Mouse (Mus musculus) forebrain, embryonic 13.5 days (tissue): ENCODE data around the gene Ppp6r3. TPM values are rescaled to one million over a fixed set of nuclear protein-coding genes. Genes with fewer than 3 reads are reported as not detected.

Source experiments
- ATAC-seq: fragments of 200-750 bp; cut with Nextera tagmentation; 2 replicates; pipeline ENCODE4 v1.8.0; 2017
- H3K27ac ChIP-seq: fragments of 300-500 bp; sonication (generic); 2 replicates; pipeline ENCODE4 v1.5.1; 2015; ENCODE audit warnings: inconsistent platforms, mild to moderate bottlenecking, moderate library complexity
- H3K27me3 ChIP-seq: fragments of 300-500 bp; sonication (generic); 2 replicates; pipeline ENCODE4 v1.6.1; 2015; ENCODE audit warnings: mild to moderate bottlenecking, inconsistent platforms
- H3K36me3 ChIP-seq: fragments of 300-500 bp; sonication (generic); 2 replicates; pipeline ENCODE4 v1.6.1; 2015; ENCODE audit warnings: mild to moderate bottlenecking, inconsistent platforms; ENCODE audit not compliant: poor library complexity, severe bottlenecking
- H3K4me1 ChIP-seq: fragments of 300-500 bp; sonication (generic); 2 replicates; pipeline ENCODE4 v1.6.1; 2015; ENCODE audit warnings: inconsistent platforms
- H3K4me2 ChIP-seq: fragments of 300-500 bp; sonication (generic); 2 replicates; pipeline ENCODE4 v1.6.1; 2015; ENCODE audit warnings: inconsistent platforms, mild to moderate bottlenecking, moderate library complexity
- H3K4me3 ChIP-seq: fragments of 300-500 bp; sonication (generic); 2 replicates; pipeline ENCODE4 v1.5.1; 2015; ENCODE audit warnings: mild to moderate bottlenecking, inconsistent platforms
- H3K9ac ChIP-seq: fragments of 300-500 bp; sonication (generic); 2 replicates; pipeline ENCODE4 v1.6.1; 2015; ENCODE audit warnings: mild to moderate bottlenecking, inconsistent platforms
- H3K9me3 ChIP-seq: fragments of 300-500 bp; sonication (generic); replicated peaks from 2 replicates; pipeline ENCODE4 v1.6.1; 2016; ENCODE audit warnings: inconsistent platforms
- WGBS: fragments of 180-500 bp; shearing (Covaris S2); methylation state at CpG from one replicate; pipeline ENCODE4 v1.1.7; 2015; 5-methylcytosine and 5-hydroxymethylcytosine counted together
- polyA plus RNA-seq: library from polyadenylated mRNA; unstranded; fragments of >200 nt; fragmentation: Nextera tagmentation; extraction: Ambion mirVana; gene quantifications from 2 replicates; pipeline ENCODE4 v1.2.1, GENCODE M21; 2015

The Ppp6r3 gene
- polyA plus RNA-seq, 1 experiment from 2014 or later, result 64.4 TPM

- peaks cover 3% of the 10 kb centered on the region; the same call in 1 of the 2 replicates for H3K4me1 ChIP-seq
- 94% methylated on average over 3 of the region's 3 CpGs for WGBS
- no peak for ATAC-seq
These were observed 11.2 kb downstream of the Ppp6r3 start for GRCm38 (mm10) chr19:3564309-3564708.

GRCm38 (mm10) chr19:3562752-3563151 lies 12.8 kb downstream of the Ppp6r3 start:
- ATAC-seq, result no peak

More at GRCm38 (mm10) chr19:3564309-3564708, 11.2 kb downstream of the Ppp6r3 start:
- no peak overlapping the region for H3K27ac ChIP-seq
- peaks cover 11% of the 10 kb centered on the region; the same call in 1 of the 2 replicates for H3K36me3 ChIP-seq
- no peaks in the 10 kb centered on the region for H3K27me3 ChIP-seq
- H3K4me2 ChIP-seq, result no peak overlapping the region
- H3K9ac ChIP-seq, result no peak overlapping the region
- peaks cover 7% of the 10 kb centered on the region for H3K9me3 ChIP-seq
- H3K4me3 ChIP-seq, result no peak overlapping the region

GRCm38 (mm10) chr19:3562298-3562697 lies 13.3 kb downstream of the Ppp6r3 start:
- Histone ChIP-seq H3K9me3 (peaks cover 9% of the 10 kb centered on the region), H3K4me2 (no peak overlapping the region), H3K4me1 (no peaks in the 10 kb centered on the region; the same call in 1 of the 2 replicates), H3K4me3 (no peak overlapping the region), H3K27me3 (no peaks in the 10 kb centered on the region), H3K27ac (no peak overlapping the region), H3K9ac (no peak overlapping the region), H3K36me3 (peaks cover 20% of the 10 kb centered on the region; the same call in 1 of the 2 replicates)
- no peak for ATAC-seq
- 97% methylated on average over 2 of the region's 2 CpGs for WGBS

More at GRCm38 (mm10) chr19:3562752-3563151, 12.8 kb downstream of the Ppp6r3 start:
- no peak overlapping the region for H3K27ac ChIP-seq
- no peak overlapping the region for H3K9ac ChIP-seq
- no peak overlapping the region for H3K4me3 ChIP-seq
- WGBS, result 93% methylated on average over 6 of the region's 6 CpGs
- H3K36me3 ChIP-seq, result peaks cover 20% of the 10 kb centered on the region; the same call in 1 of the 2 replicates
- H3K4me1 ChIP-seq, result peaks cover under 1% of the 10 kb centered on the region; the same call in 1 of the 2 replicates
- no peaks in the 10 kb centered on the region for H3K27me3 ChIP-seq
- H3K9me3 ChIP-seq, result peaks cover 9% of the 10 kb centered on the region
- no peak overlapping the region for H3K4me2 ChIP-seq

GRCm38 (mm10) chr19:3556169-3556827 lies 19.3 kb downstream of the Ppp6r3 start:
- ATAC-seq, result no peak
- Histone ChIP-seq H3K9ac (no peak overlapping the region), H3K27me3 (no peaks in the 10 kb centered on the region), H3K4me2 (no peak overlapping the region), H3K4me3 (no peak overlapping the region), H3K9me3 (peaks cover 9% of the 10 kb centered on the region), H3K27ac (no peak overlapping the region), H3K4me1 (no peaks in the 10 kb centered on the region), H3K36me3 (peaks cover 17% of the 10 kb centered on the region; the same call in 1 of the 2 replicates)
- WGBS, result 94% methylated on average over 2 of the region's 2 CpGs

GRCm38 (mm10) chr19:3554785-3555184 lies 20.8 kb downstream of the Ppp6r3 start:
- peaks cover 2% of the 10 kb centered on the region; the same call in 1 of the 2 replicates for H3K9me3 ChIP-seq
- H3K27ac ChIP-seq, result no peak overlapping the region
- peaks cover 11% of the 10 kb centered on the region; the same call in 1 of the 2 replicates for H3K36me3 ChIP-seq
- WGBS, result 96% methylated on average over 8 of the region's 8 CpGs
- no peak overlapping the region for H3K4me2 ChIP-seq
- H3K4me3 ChIP-seq, result no peak overlapping the region
- ATAC-seq, result no peak
- H3K9ac ChIP-seq, result no peak overlapping the region
- no peaks in the 10 kb centered on the region for H3K4me1 ChIP-seq
- H3K27me3 ChIP-seq, result no peaks in the 10 kb centered on the region

- no peaks in the 10 kb centered on the region for H3K9me3 ChIP-seq
- no peak for ATAC-seq
- WGBS, result 81% methylated on average over 4 of the region's 4 CpGs
- no peak overlapping the region for H3K4me2 ChIP-seq
- H3K27ac ChIP-seq, result no peak overlapping the region
- H3K27me3 ChIP-seq, result no peaks in the 10 kb centered on the region
- H3K9ac ChIP-seq, result no peak overlapping the region
- H3K4me1 ChIP-seq, result no peaks in the 10 kb centered on the region
- H3K4me3 ChIP-seq, result no peak overlapping the region
- peaks cover 6% of the 10 kb centered on the region; the same call in 1 of the 2 replicates for H3K36me3 ChIP-seq
These were observed 23.9 kb downstream of the Ppp6r3 start for GRCm38 (mm10) chr19:3551573-3552159.

- Histone ChIP-seq H3K36me3 (peaks cover 6% of the 10 kb centered on the region; the same call in 1 of the 2 replicates), H3K9ac (no peak overlapping the region), H3K9me3 (no peaks in the 10 kb centered on the region), H3K4me1 (no peaks in the 10 kb centered on the region), H3K4me3 (no peak overlapping the region), H3K27me3 (no peaks in the 10 kb centered on the region), H3K4me2 (no peak overlapping the region), H3K27ac (no peak overlapping the region)
- ATAC-seq, result no peak
- 89% methylated on average over 1 of the region's 1 CpGs for WGBS
These were observed 25.4 kb downstream of the Ppp6r3 start for GRCm38 (mm10) chr19:3550101-3550500.

- no peaks in the 10 kb centered on the region for H3K27me3 ChIP-seq
- 78% methylated on average over 1 of the region's 1 CpGs for WGBS
- H3K4me3 ChIP-seq, result no peak overlapping the region
- no peak overlapping the region for H3K9ac ChIP-seq
- H3K9me3 ChIP-seq, result no peaks in the 10 kb centered on the region
- no peak overlapping the region for H3K27ac ChIP-seq
- H3K4me2 ChIP-seq, result no peak overlapping the region
- H3K36me3 ChIP-seq, result peaks cover 6% of the 10 kb centered on the region; the same call in 1 of the 2 replicates
- H3K4me1 ChIP-seq, result no peaks in the 10 kb centered on the region
- no peak for ATAC-seq
These were observed 26.3 kb downstream of the Ppp6r3 start for GRCm38 (mm10) chr19:3549263-3549662.

- H3K4me3 ChIP-seq, result no peak overlapping the region
- H3K27ac ChIP-seq, result no peak overlapping the region
- H3K4me2 ChIP-seq, result no peak overlapping the region
- no peaks in the 10 kb centered on the region for H3K9me3 ChIP-seq
- 100% methylated on average over 1 of the region's 1 CpGs for WGBS
- no peak overlapping the region for H3K9ac ChIP-seq
- no peaks in the 10 kb centered on the region for H3K27me3 ChIP-seq
- H3K4me1 ChIP-seq, result no peaks in the 10 kb centered on the region
- ATAC-seq, result no peak
- peaks cover 7% of the 10 kb centered on the region for H3K36me3 ChIP-seq
These were observed 27.2 kb downstream of the Ppp6r3 start for GRCm38 (mm10) chr19:3548311-3548710.

- Histone ChIP-seq H3K4me2 (no peak overlapping the region), H3K36me3 (peaks cover 21% of the 10 kb centered on the region), H3K9me3 (no peaks in the 10 kb centered on the region), H3K27ac (no peak overlapping the region), H3K27me3 (no peaks in the 10 kb centered on the region), H3K4me3 (no peak overlapping the region), H3K4me1 (no peaks in the 10 kb centered on the region), H3K9ac (no peak overlapping the region)
- ATAC-seq, result no peak
- WGBS, result 93% methylated on average over 2 of the region's 2 CpGs
These were observed 30.6 kb downstream of the Ppp6r3 start for GRCm38 (mm10) chr19:3544995-3545394.

GRCm38 (mm10) chr19:3542591-3542990 lies 33.0 kb downstream of the Ppp6r3 start:
- no peak overlapping the region for H3K4me2 ChIP-seq
- no peaks in the 10 kb centered on the region for H3K9me3 ChIP-seq
- no peak overlapping the region for H3K27ac ChIP-seq
- peaks cover 18% of the 10 kb centered on the region for H3K36me3 ChIP-seq
- no peaks in the 10 kb centered on the region for H3K27me3 ChIP-seq
- H3K9ac ChIP-seq, result no peak overlapping the region
- no peak overlapping the region for H3K4me3 ChIP-seq
- no peak for ATAC-seq
- 0 out of 2 replicates have a peak, but pooled peaks cover 4% of the 10 kb centered on the region for H3K4me1 ChIP-seq
- WGBS, result 95% methylated on average over 4 of the region's 4 CpGs

- 0 out of 2 replicates have a peak, but pooled peaks cover 4% of the 10 kb centered on the region for H3K4me1 ChIP-seq
- no peak overlapping the region for H3K4me2 ChIP-seq
- no peak overlapping the region for H3K9ac ChIP-seq
- no peak overlapping the region for H3K4me3 ChIP-seq
- no peaks in the 10 kb centered on the region for H3K9me3 ChIP-seq
- no peak overlapping the region for H3K27ac ChIP-seq
- WGBS, result 96% methylated on average over 5 of the region's 5 CpGs
- ATAC-seq, result no peak
- peaks cover 17% of the 10 kb centered on the region for H3K36me3 ChIP-seq
- H3K27me3 ChIP-seq, result no peaks in the 10 kb centered on the region
These were observed 34.6 kb downstream of the Ppp6r3 start for GRCm38 (mm10) chr19:3540997-3541396.
